Mouse (Mus musculus): ENCODE results near the gene Gm20661.
"Not testable (repeated sequence)": the region's sequence is repeated elsewhere in the genome, so short reads cannot be mapped to it uniquely, and the experiment has no call there.

The Gm20661 gene

GRCm38 (mm10) chr9:108001922-108002770 lies 19.3 kb downstream of the Gm20661 start, which contains the start of gene Ip6k1:
Ip6k1 (plus strand) TSS chr9:108002501.
- DNase-seq, result peak; percentile 100

- peak in 1 of 2 experiments; percentile 76 for DNase-seq
Observed at GRCm38 (mm10) chr9:108002778-108003530, 20.1 kb downstream of the Gm20661 start.

GRCm38 (mm10) chr9:108003531-108003890 lies 20.7 kb downstream of the Gm20661 start:
- peak; percentile 42 to 48 for DNase-seq

GRCm38 (mm10) chr9:108008041-108008440 lies 25.2 kb downstream of the Gm20661 start:
- no peak for DNase-seq

- DNase-seq, result no peak
Observed at GRCm38 (mm10) chr9:108010385-108010784, 27.5 kb downstream of the Gm20661 start.

GRCm38 (mm10) chr9:108013577-108013976 lies 30.7 kb downstream of the Gm20661 start:
- DNase-seq, result not testable (repeated sequence)

GRCm38 (mm10) chr9:108017127-108017526 lies 34.3 kb downstream of the Gm20661 start:
- DNase-seq, result no peak

- DNase-seq, result no peak
Observed at GRCm38 (mm10) chr9:108020741-108021140, 37.9 kb downstream of the Gm20661 start.

- peak in 1 of 2 experiments; percentile 48 for DNase-seq
Observed at GRCm38 (mm10) chr9:108023216-108023615, 40.4 kb downstream of the Gm20661 start.

- DNase-seq, result no peak
Observed at GRCm38 (mm10) chr9:108026584-108026983, 43.7 kb downstream of the Gm20661 start.

- no peak for DNase-seq
Observed at GRCm38 (mm10) chr9:108027867-108028266, 45.0 kb downstream of the Gm20661 start.

GRCm38 (mm10) chr9:108032126-108032525 lies 49.3 kb downstream of the Gm20661 start:
- no peak for DNase-seq

- no peak for DNase-seq
Observed at GRCm38 (mm10) chr9:108035331-108036156, 52.7 kb downstream of the Gm20661 start.

Measured in cerebellum, postnatal 14 days (tissue).